Mouse (Mus musculus) spleen, adult 2 months (tissue): ENCODE measurements around the gene Smg6. TPM values are rescaled to one million over a fixed set of nuclear protein-coding genes. Genes with fewer than 3 reads are reported as not detected.

Experiments used
- DNase-seq, 2 experiments: peaks; one replicate each; pipeline versions ENCODE4 v3.0.0 to v3.0.0-alpha.2; 2012 to 2021; ENCODE audit warnings: low spot score in 2 of 2, low read depth in 1 of 2
- H3K27ac ChIP-seq: fragments of 200-500 bp; 2 replicates; pipeline ENCODE4 v1.5.1; 2012; ENCODE audit warnings: low read length, inconsistent platforms; ENCODE audit not compliant: insufficient read depth
- H3K27me3 ChIP-seq: fragments of 200-500 bp; 2 replicates; pipeline ENCODE4 v1.6.1; 2012; ENCODE audit warnings: mild to moderate bottlenecking, moderate library complexity, low read length, inconsistent platforms; ENCODE audit not compliant: control insufficient read depth, insufficient read depth
- H3K36me3 ChIP-seq: fragments of 200-500 bp; 2 replicates; pipeline ENCODE4 v1.6.1; 2012; ENCODE audit warnings: mild to moderate bottlenecking, low read length, inconsistent platforms; ENCODE audit not compliant: control insufficient read depth, insufficient read depth
- H3K4me1 ChIP-seq: fragments of 200-500 bp; 2 replicates; pipeline ENCODE4 v1.6.1; 2011; ENCODE audit warnings: inconsistent platforms; ENCODE audit not compliant: control insufficient read depth, insufficient read depth, insufficient read length
- H3K4me3 ChIP-seq: fragments of 200-500 bp; 2 replicates; pipeline ENCODE4 v1.5.1; 2011; ENCODE audit warnings: mild to moderate bottlenecking, inconsistent platforms; ENCODE audit not compliant: insufficient read depth, insufficient read length; ENCODE audit errors: extremely low read depth
- CTCF ChIP-seq: fragments of 200-500 bp; IDR thresholded peaks from 2 replicates; pipeline ENCODE4 v1.5.1; 2011; ENCODE audit warnings: mild to moderate bottlenecking, inconsistent platforms; ENCODE audit not compliant: insufficient read depth, insufficient read length, insufficient replicate concordance; ENCODE audit errors: extremely low read depth
- POLR2A ChIP-seq: fragments of 200-500 bp; IDR thresholded peaks from 2 replicates; pipeline ENCODE4 v1.6.1; 2011; ENCODE audit warnings: low read depth, low read length, inconsistent platforms
- WGBS: fragments of 180-500 bp; shearing (Covaris S2); methylation state at CpG from one replicate; pipeline ENCODE4 v1.1.7; 2018; 5-methylcytosine and 5-hydroxymethylcytosine counted together
- polyA plus RNA-seq: library from polyadenylated mRNA; depleted of rRNA; stranded (reverse); fragments of >200 nt; gene quantifications from 2 replicates; pipeline ENCODE4 v1.2.3, GENCODE M21; 2012

Gene Smg6
- polyA plus RNA-seq, 1 experiment = 28.6 TPM

DNA sequence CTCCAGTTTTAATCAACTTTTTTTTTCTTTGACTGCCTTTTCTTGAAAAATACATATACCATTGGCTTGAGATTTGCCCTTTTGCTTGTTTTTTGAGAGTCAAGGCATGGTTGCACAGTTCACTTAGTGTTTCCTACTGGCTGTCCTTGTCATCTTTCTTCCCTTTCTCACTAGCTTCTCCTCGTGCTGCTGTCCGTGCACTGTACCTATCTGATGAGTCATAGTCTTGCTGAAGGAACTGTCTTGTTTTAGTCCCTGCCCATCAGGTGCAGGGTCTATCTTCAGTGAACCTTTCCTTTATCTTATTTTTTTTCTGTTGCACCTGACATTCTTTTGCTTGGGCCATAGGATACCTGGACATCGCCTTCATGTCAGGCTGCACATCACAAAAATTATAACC, 101.4 kb downstream of the Smg6 start:
- no peak for TF ChIP-seq POLR2A
- TF ChIP-seq CTCF = no peak
- Histone ChIP-seq H3K4me3 (no peak overlapping the region), H3K4me1 (no peaks in the 10 kb centered on the region), H3K36me3 (no peaks in the 10 kb centered on the region), H3K27ac (no peak overlapping the region), H3K27me3 (no peaks in the 10 kb centered on the region)
- DNase-seq = no peak
- 70% methylated on average over 3 of the region's 3 CpGs for WGBS

GRCm38 (mm10) chr11:75027616-75028015, 102.0 kb downstream of the Smg6 start:
- no peaks in the 10 kb centered on the region for H3K36me3 ChIP-seq
- H3K4me1 ChIP-seq = no peaks in the 10 kb centered on the region
- WGBS = 88% methylated on average over 2 of the region's 2 CpGs
- H3K4me3 ChIP-seq = no peak overlapping the region
- TF ChIP-seq CTCF (no peak), POLR2A (no peak)
- no peaks in the 10 kb centered on the region for H3K27me3 ChIP-seq
- DNase-seq = no peak
- no peak overlapping the region for H3K27ac ChIP-seq

- 45% methylated on average over 2 of the region's 2 CpGs for WGBS
- no peak for TF ChIP-seq POLR2A
- TF ChIP-seq CTCF = no peak
- Histone ChIP-seq H3K27me3 (no peaks in the 10 kb centered on the region), H3K4me3 (no peak overlapping the region), H3K27ac (no peak overlapping the region), H3K36me3 (no peaks in the 10 kb centered on the region), H3K4me1 (0 out of 2 replicates have a peak, but pooled peaks cover 2% of the 10 kb centered on the region)
- no peak for DNase-seq
Observed at GRCm38 (mm10) chr11:75031251-75031650, 105.6 kb downstream of the Smg6 start.

DNA sequence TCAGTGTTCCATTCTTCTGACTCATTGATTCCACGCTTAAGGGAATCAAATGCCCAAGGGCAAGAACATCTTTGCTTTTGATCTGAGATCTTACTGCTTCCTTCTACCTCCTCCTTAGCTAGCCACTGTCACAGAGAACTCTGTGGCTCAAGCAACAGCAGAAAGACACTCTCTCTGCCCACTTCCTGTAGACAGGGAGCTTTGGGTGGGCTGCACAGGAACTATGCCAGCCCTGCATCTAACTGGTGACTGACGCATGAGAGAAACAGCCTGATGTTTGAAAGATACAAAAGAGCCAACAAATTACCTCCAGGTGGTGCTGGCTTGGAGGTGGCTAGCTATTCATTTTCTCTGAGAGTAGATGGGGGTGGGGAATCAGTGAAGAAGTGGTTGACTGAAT, 107.3 kb downstream of the Smg6 start:
- 31% methylated on average over 2 of the region's 2 CpGs for WGBS
- no peak for DNase-seq
- no peak overlapping the region for H3K4me3 ChIP-seq
- H3K27ac ChIP-seq = no peak overlapping the region
- H3K36me3 ChIP-seq = no peaks in the 10 kb centered on the region; the same call in 1 of the 2 replicates
- 0 out of 2 replicates have a peak, but pooled peaks cover 2% of the 10 kb centered on the region for H3K4me1 ChIP-seq
- no peaks in the 10 kb centered on the region for H3K27me3 ChIP-seq
- TF ChIP-seq CTCF (no peak), POLR2A (no peak)

DNA sequence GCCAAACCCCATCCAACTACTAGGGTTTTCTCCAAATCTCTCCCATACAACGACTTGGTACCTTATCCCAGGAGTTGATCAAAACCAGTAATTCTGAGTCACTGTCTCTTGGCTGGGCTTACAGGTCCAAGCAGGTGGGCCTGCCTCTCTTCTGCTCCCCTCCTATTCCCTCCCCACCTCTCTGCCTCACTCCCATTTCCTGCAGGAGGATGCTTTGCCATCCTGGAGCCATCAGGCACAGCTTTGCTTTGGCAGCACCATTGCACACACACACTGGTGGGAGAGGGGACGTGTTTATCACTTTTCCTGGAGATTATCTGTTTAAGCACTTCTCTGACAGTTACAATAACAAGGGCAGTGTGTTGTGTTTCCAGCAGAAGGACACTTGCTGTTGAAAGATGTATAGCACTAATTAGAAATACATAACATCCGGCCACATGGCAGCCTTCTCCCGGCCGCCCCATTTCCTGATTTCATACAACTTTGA, 108.0 kb downstream of the Smg6 start:
- Histone ChIP-seq H3K36me3 (peaks cover 3% of the 10 kb centered on the region), H3K4me3 (no peak overlapping the region), H3K27ac (no peak overlapping the region), H3K4me1 (0 out of 2 replicates have a peak, but pooled peaks cover 2% of the 10 kb centered on the region), H3K27me3 (no peaks in the 10 kb centered on the region)
- TF ChIP-seq POLR2A (no peak), CTCF (no peak)
- 75% methylated on average over 5 of the region's 5 CpGs for WGBS
- no peak for DNase-seq

DNA sequence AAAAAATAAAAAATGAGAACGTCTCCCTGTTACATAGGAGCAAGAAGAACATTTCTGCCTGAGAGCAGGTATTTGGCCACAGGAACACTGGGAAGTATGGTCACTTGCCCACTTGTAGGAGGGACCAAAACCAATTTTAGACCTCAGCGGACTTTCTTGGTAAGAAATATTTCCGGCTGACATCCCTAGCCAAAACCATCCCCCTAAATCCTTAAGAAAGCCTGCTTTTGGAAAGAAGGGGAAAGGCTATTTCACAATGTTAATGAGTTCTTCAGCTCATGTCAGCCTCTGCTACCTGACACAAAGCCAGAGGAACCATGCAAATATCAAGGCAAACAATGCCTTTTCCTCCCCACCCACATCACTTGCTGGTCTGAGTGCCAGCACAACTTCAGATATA, 108.5 kb downstream of the Smg6 start:
- WGBS = 87% methylated on average over 3 of the region's 3 CpGs
- Histone ChIP-seq H3K4me1 (0 out of 2 replicates have a peak, but pooled peaks cover 2% of the 10 kb centered on the region), H3K36me3 (peaks cover 4% of the 10 kb centered on the region), H3K27ac (no peak overlapping the region), H3K27me3 (no peaks in the 10 kb centered on the region), H3K4me3 (no peak overlapping the region)
- DNase-seq = no peak
- TF ChIP-seq CTCF (no peak), POLR2A (no peak)

DNA sequence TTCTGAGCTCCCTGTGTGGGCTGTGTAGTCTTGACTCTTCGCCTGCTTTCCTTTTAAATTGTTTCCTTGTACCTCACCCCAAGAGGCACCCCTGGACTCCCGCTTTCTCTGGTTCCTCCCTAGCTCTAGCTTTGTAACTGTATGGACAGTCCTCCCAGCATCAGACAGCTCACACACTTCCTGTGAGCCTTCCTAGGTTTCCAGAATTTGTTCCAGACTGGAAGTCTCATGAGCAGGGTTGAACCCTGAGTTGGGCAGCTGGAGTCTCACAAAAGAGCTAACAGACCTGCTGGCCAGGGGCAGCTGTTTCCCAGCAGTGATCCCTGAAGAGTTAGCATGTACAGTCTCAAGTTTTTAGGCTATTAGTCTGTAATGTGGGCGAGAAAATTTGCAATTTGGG, 118.7 kb downstream of the Smg6 start:
- 93% methylated on average over 3 of the region's 3 CpGs for WGBS
- no peaks in the 10 kb centered on the region for H3K4me1 ChIP-seq
- no peak overlapping the region for H3K27ac ChIP-seq
- peaks cover 27% of the 10 kb centered on the region for H3K36me3 ChIP-seq
- H3K27me3 ChIP-seq = no peaks in the 10 kb centered on the region
- H3K4me3 ChIP-seq = no peak overlapping the region
- TF ChIP-seq POLR2A (no peak), CTCF (no peak)
- no peak for DNase-seq
